Mouse (Mus musculus) bone marrow macrophage, adult 2 months (primary cell): ENCODE measurements around the gene Abhd14a. TPM values are rescaled to one million over a fixed set of nuclear protein-coding genes. Genes with fewer than 3 reads are reported as not detected.
A peak's percentile ranks its signal among the peaks of the same experiment; 100 is the strongest.

Experiments
- H3K27ac ChIP-seq: 2 replicates; pipeline ENCODE4 v1.5.1; 2012; ENCODE audit warnings: low read depth, low read length; ENCODE audit not compliant: insufficient read depth
- H3K4me1 ChIP-seq: 2 replicates; pipeline ENCODE4 v1.6.1; 2012; ENCODE audit warnings: low read length; ENCODE audit not compliant: control insufficient read depth, insufficient read depth
- H3K4me3 ChIP-seq: 2 replicates; pipeline ENCODE4 v1.5.1; 2012; ENCODE audit warnings: mild to moderate bottlenecking, low read length, moderate library complexity; ENCODE audit not compliant: insufficient read depth
- CTCF ChIP-seq: IDR thresholded peaks from 2 replicates; pipeline ENCODE4 v1.5.1; 2012; ENCODE audit warnings: low read depth, mild to moderate bottlenecking, low read length, moderate library complexity
- POLR2A ChIP-seq: IDR thresholded peaks from 2 replicates; pipeline ENCODE4 v1.6.1; 2012; ENCODE audit warnings: mild to moderate bottlenecking, low read depth, low read length, borderline replicate concordance
- polyA plus RNA-seq: library from polyadenylated mRNA; stranded (reverse); fragments of >200 nt; gene quantifications from 2 replicates; pipeline ENCODE4 v1.2.4, GENCODE M21; 2012; ENCODE audit not compliant: missing spikeins, insufficient read depth, insufficient read length

Abhd14a gene
- polyA plus RNA-seq, 1 experiment = 8.3 TPM

GRCm38 (mm10) chr9:106477649-106478048, 30.2 kb upstream of the Abhd14a start:
- H3K27ac ChIP-seq = no peak overlapping the region
- peak overlapping the region; percentile 70 for H3K4me3 ChIP-seq
- peaks cover 8% of the 10 kb centered on the region for H3K4me1 ChIP-seq
- TF ChIP-seq CTCF (no peak), POLR2A (no peak)

DNA sequence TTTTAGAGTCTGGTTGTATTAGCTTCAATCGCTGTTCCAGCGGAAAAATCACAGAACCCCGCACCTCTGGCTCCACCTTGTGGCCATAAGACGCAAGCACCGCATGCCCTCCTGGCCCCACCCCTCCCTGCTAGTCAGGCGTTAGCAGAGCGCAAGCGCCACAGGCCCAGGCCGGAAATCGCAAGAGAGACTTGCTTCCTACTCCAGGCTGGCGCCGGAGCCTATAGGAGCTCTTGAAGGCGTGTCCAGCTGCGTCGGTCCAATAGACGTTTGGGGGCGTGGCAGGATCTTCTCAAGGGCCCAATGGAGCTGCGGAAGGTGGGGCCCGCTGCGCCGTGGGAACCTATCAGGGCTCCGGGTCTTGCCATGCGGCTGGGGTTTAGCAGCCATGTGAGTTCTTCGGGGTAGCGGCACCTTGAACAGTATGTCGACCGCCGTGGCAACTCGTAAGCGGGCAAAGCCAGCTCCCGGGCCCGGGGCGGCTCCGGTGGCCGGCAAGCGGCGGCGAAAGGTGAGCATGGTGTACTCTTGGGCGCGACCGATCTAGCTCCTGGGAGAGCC, 29.5 kb upstream of the Abhd14a start, which contains the start of gene Parp3:
Gene Parp3, minus strand, starts transcription at position 26 of the 561 bp plus-strand sequence.
- Histone ChIP-seq H3K4me3 (peak within 1 kb of the TSS; percentile 71), H3K27ac (peak within 1 kb of the TSS; percentile 75), H3K4me1 (peaks cover 8% of the 10 kb centered on the region)
- peak; percentile 56; the same call in 1 of the 2 replicates for TF ChIP-seq CTCF
- no peak for TF ChIP-seq POLR2A

DNA sequence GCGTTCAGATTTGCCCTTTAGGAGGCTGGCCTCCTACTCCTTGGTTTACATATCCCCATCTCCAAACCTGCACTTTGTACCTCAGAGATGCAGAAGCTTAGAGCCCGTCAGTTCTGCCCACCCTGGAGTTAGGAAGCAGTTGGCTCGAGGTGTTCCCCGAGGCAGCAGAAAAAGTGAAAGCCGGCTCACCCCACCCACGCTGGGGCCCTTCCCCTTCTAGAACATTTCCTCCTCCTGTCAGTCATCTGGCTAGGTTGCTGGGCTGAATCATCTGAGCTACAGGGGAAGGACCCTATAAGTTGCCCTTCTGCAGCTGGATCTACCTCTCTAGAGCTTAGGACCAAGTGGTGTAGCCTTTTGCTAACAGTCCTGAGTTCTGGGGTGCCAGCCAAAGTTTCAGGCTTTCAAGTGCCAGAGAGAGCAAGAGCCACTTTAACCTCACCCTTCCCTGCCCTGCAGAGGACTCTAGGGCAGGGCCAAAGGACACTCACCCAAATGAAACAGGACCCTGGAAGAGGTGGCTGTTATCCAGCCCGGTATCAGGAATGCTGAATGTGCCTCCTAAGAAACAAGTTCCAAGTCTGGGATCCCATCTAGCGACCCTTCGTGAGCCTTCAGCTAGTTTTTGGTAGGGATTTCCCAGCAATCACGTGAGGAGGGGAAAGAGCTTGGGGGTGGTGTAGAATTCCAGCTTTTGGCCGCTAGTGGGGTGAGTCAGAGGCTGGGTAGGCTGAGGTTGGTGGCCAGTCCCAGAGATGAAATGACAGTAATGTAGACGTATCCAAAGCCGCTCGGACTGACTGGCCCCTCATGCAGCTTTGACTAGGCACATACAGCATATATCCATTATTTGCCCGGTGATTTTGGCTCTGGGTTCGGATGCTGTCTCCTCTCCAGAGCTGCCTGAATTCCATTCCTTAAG, 28.8 kb upstream of the Abhd14a start:
- Histone ChIP-seq H3K4me3 (peak overlapping the region; percentile 71), H3K4me1 (peaks cover 8% of the 10 kb centered on the region), H3K27ac (peak overlapping the region; percentile 75)
- no peak for TF ChIP-seq CTCF
- no peak; the same call in 1 of the 2 replicates for TF ChIP-seq POLR2A

- Histone ChIP-seq H3K27ac (peak within 1 kb of the TSS; percentile 75), H3K4me3 (peak within 1 kb of the TSS; percentile 71), H3K4me1 (peaks cover 8% of the 10 kb centered on the region)
- TF ChIP-seq POLR2A (no peak), CTCF (no peak)
Observed at GRCm38 (mm10) chr9:106475663-106476001, 28.2 kb upstream of the Abhd14a start, which contains the start of gene Rrp9. TSS of gene Rrp9 (plus strand) at chr9:106475963.

DNA sequence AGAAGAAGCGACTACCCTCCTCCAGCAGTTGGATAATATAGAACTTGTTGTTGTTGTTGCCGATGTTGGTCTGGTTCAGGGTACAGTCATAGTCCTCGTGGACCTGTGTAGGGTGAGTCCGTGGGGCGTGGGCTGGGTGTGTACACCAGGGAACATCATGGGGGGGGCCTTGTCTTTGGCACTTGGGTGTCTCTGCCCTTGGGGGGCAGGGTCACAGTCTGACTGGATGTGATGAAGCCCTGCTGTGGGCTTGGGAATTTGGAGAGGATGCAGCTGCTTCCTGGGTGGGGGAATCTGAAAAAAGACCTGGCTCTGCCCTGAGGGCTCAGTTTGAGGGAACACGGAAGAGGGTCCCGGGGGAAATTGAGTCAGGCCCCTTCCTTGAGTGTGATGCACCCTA, 27.6 kb upstream of the Abhd14a start:
- no peak overlapping the region for H3K27ac ChIP-seq
- TF ChIP-seq POLR2A = no peak
- TF ChIP-seq CTCF = no peak
- peaks cover 8% of the 10 kb centered on the region for H3K4me1 ChIP-seq
- H3K4me3 ChIP-seq = peak overlapping the region; percentile 71

GRCm38 (mm10) chr9:106474456-106474855, 27.0 kb upstream of the Abhd14a start:
- no peak overlapping the region for H3K4me3 ChIP-seq
- no peak overlapping the region for H3K27ac ChIP-seq
- TF ChIP-seq CTCF = peak; percentile 37; the same call in 1 of the 2 replicates
- TF ChIP-seq POLR2A = no peak
- peaks cover 14% of the 10 kb centered on the region for H3K4me1 ChIP-seq

DNA sequence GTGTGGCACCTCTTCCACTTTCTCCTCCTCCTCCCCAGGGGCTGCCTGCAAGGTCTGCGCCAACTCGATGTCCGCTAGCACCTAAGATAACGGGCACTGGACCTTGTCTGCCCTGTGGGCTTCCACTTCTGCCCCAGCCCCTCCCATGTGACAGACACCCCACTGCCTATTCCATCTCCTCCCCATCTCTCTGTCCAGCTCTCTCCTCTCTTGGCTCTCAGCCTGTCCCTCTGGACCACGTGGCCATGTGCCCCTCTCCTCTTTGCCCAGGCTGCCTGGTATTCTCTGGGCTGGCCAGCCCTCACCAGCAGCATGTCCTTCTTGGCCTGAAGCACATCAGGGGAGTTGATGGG, 26.3 kb upstream of the Abhd14a start:
- no peak overlapping the region for H3K27ac ChIP-seq
- no peak overlapping the region for H3K4me3 ChIP-seq
- TF ChIP-seq POLR2A = no peak
- no peak for TF ChIP-seq CTCF
- H3K4me1 ChIP-seq = peaks cover 15% of the 10 kb centered on the region

- H3K27ac ChIP-seq = no peak overlapping the region
- TF ChIP-seq POLR2A = no peak
- TF ChIP-seq CTCF = no peak
- H3K4me3 ChIP-seq = no peak overlapping the region
- peaks cover 14% of the 10 kb centered on the region for H3K4me1 ChIP-seq
Observed at GRCm38 (mm10) chr9:106473081-106473752, 25.7 kb upstream of the Abhd14a start.

GRCm38 (mm10) chr9:106472321-106472720, 24.8 kb upstream of the Abhd14a start:
- Histone ChIP-seq H3K4me3 (no peak overlapping the region), H3K4me1 (peaks cover 13% of the 10 kb centered on the region), H3K27ac (no peak overlapping the region)
- TF ChIP-seq POLR2A = no peak
- TF ChIP-seq CTCF = no peak
